Mouse (Mus musculus) common myeloid progenitor, adult 5-6 weeks (primary cell): ENCODE data around the gene Tmprss9. TPM values are rescaled to one million over a fixed set of nuclear protein-coding genes. Genes with fewer than 3 reads are reported as not detected.
"Not testable (repeated sequence)": the region's sequence is repeated elsewhere in the genome, so short reads cannot be mapped to it uniquely, and the experiment has no call there.

ENCODE experiments used
- ATAC-seq: replicated peaks from 2 replicates; pipeline ENCODE4 v1.8.0; 2016; ENCODE audit warnings: low read depth, mild to moderate bottlenecking, moderate TSS enrichment, inconsistent platforms; ENCODE audit not compliant: poor library complexity, severe bottlenecking
- total RNA-seq: library from RNA; stranded (forward); fragments of 200-1000, 187-1606 nt; gene quantifications from 2 replicates; pipeline ENCODE4 v1.2.3, GENCODE M21; 2017

The Tmprss9 gene
- not detected in 2 replicates for total RNA-seq

- ATAC-seq, result no peak
These were observed at the start of gene Tmprss9 for GRCm38 (mm10) chr10:80871581-80871980. Tmprss9 (plus strand) TSS chr10:80871848.

- no peak for ATAC-seq
These were observed 49.7 kb upstream of the Tmprss9 start for GRCm38 (mm10) chr10:80821991-80822390.

- no peak for ATAC-seq
These were observed 49.1 kb upstream of the Tmprss9 start for GRCm38 (mm10) chr10:80822528-80822927.

- no peak for ATAC-seq
These were observed 48.3 kb upstream of the Tmprss9 start for GRCm38 (mm10) chr10:80823316-80823715.

GRCm38 (mm10) chr10:80823847-80824643 is 47.6 kb upstream of the Tmprss9 start:
- no peak for ATAC-seq

- ATAC-seq, result no peak
These were observed 46.8 kb upstream of the Tmprss9 start for GRCm38 (mm10) chr10:80824827-80825226.

GRCm38 (mm10) chr10:80826151-80827062 is 45.2 kb upstream of the Tmprss9 start, which contains the start of gene Oaz1:
Oaz1 (plus strand) TSS chr10:80826656.
- peak; percentile 83 for ATAC-seq

GRCm38 (mm10) chr10:80827063-80827869 is 44.4 kb upstream of the Tmprss9 start:
- ATAC-seq, result no peak

- no peak for ATAC-seq
These were observed 43.7 kb upstream of the Tmprss9 start for GRCm38 (mm10) chr10:80827870-80828420.

GRCm38 (mm10) chr10:80828587-80828986 is 43.1 kb upstream of the Tmprss9 start:
- not testable (repeated sequence) for ATAC-seq

GRCm38 (mm10) chr10:80829359-80830278 is 42.0 kb upstream of the Tmprss9 start:
- no peak for ATAC-seq

- peak; percentile 36 for ATAC-seq
These were observed 40.5 kb upstream of the Tmprss9 start for GRCm38 (mm10) chr10:80831136-80831535.

- ATAC-seq, result no peak
These were observed 38.8 kb upstream of the Tmprss9 start for GRCm38 (mm10) chr10:80832818-80833217.

- no peak for ATAC-seq
These were observed 36.0 kb upstream of the Tmprss9 start for GRCm38 (mm10) chr10:80835617-80836016.

- ATAC-seq, result no peak
These were observed 34.7 kb upstream of the Tmprss9 start for GRCm38 (mm10) chr10:80836949-80837379.

- ATAC-seq, result no peak
These were observed 33.8 kb upstream of the Tmprss9 start for GRCm38 (mm10) chr10:80837827-80838226.

GRCm38 (mm10) chr10:80838346-80838912 is 33.2 kb upstream of the Tmprss9 start:
- no peak for ATAC-seq

- ATAC-seq, result no peak
These were observed 31.8 kb upstream of the Tmprss9 start for GRCm38 (mm10) chr10:80839848-80840247.
